Mouse (Mus musculus) thymus, adult 2 months (tissue): ENCODE measurements around the gene Xrcc1. TPM values are rescaled to one million over a fixed set of nuclear protein-coding genes. Genes with fewer than 3 reads are reported as not detected.
A peak's percentile ranks its signal among the peaks of the same experiment; 100 is the strongest.
"Not testable (repeated sequence)": the region's sequence is repeated elsewhere in the genome, so short reads cannot be mapped to it uniquely, and the experiment has no call there.

Source experiments
- DNase-seq: peaks from one replicate; pipeline ENCODE4 v3.0.0; 2021
- H3K27ac ChIP-seq: fragments of 200-500 bp; 2 replicates; pipeline ENCODE4 v1.5.1; 2012; ENCODE audit warnings: low read length, control low read depth; ENCODE audit not compliant: control insufficient read depth, insufficient read depth
- H3K27me3 ChIP-seq: fragments of 200-500 bp; 2 replicates; pipeline ENCODE4 v1.6.1; 2012; ENCODE audit warnings: mild to moderate bottlenecking, low read length, moderate library complexity, mixed read lengths; ENCODE audit not compliant: control insufficient read depth, insufficient read depth
- H3K36me3 ChIP-seq: fragments of 200-500 bp; 2 replicates; pipeline ENCODE4 v1.6.1; 2012; ENCODE audit warnings: mild to moderate bottlenecking, low read length, moderate library complexity; ENCODE audit not compliant: control insufficient read depth, insufficient read depth
- H3K4me1 ChIP-seq: fragments of 200-500 bp; replicated peaks from 2 replicates; pipeline ENCODE4 v1.6.1; 2012; ENCODE audit warnings: low read length; ENCODE audit not compliant: control insufficient read depth, insufficient read depth
- H3K4me3 ChIP-seq: fragments of 200-500 bp; 2 replicates; pipeline ENCODE4 v1.5.1; 2012; ENCODE audit warnings: mild to moderate bottlenecking, low read length, control low read depth, moderate library complexity; ENCODE audit not compliant: control insufficient read depth, insufficient read depth
- CTCF ChIP-seq: fragments of 200-500 bp; IDR thresholded peaks from 2 replicates; pipeline ENCODE4 v1.5.1; 2012; ENCODE audit warnings: mild to moderate bottlenecking, control low read depth, low read length, moderate library complexity, borderline replicate concordance; ENCODE audit not compliant: control insufficient read depth, poor library complexity, insufficient read depth; ENCODE audit errors: extremely low read depth
- POLR2A ChIP-seq: fragments of 200-500 bp; IDR thresholded peaks from 2 replicates; pipeline ENCODE4 v1.6.1; 2012; ENCODE audit warnings: mild to moderate bottlenecking, low read length, control low read depth, moderate library complexity; ENCODE audit not compliant: control insufficient read depth, poor library complexity, insufficient read depth; ENCODE audit errors: extremely low read depth
- WGBS: fragments of 180-500 bp; shearing (Covaris S2); methylation state at CpG from one replicate; pipeline ENCODE4 v1.1.7; 2018; 5-methylcytosine and 5-hydroxymethylcytosine counted together
- polyA plus RNA-seq: library from polyadenylated mRNA; depleted of rRNA; stranded (reverse); fragments of >200 nt; gene quantifications from 2 replicates; pipeline ENCODE4 v1.2.3, GENCODE M21; 2012

Gene Xrcc1
- polyA plus RNA-seq, 1 experiment: 115 TPM

- peak within 1 kb of the TSS; percentile 71 for H3K27ac ChIP-seq
- H3K4me1 ChIP-seq: peaks cover 40% of the 10 kb centered on the region
- H3K36me3 ChIP-seq: no peaks in the 10 kb centered on the region
- peak; percentile 75 for DNase-seq
- no peak for TF ChIP-seq POLR2A
- peak within 1 kb of the TSS; percentile 62 for H3K4me3 ChIP-seq
- 4% methylated on average over 26 of the region's 27 CpGs for WGBS
- H3K27me3 ChIP-seq: no peaks in the 10 kb centered on the region
Observed at GRCm38 (mm10) chr7:24610144-24610878, 64.2 kb downstream of the Xrcc1 start, which contains the start of gene Phldb3. Gene Phldb3, plus strand, starts transcription at chr7:24610763.

DNA sequence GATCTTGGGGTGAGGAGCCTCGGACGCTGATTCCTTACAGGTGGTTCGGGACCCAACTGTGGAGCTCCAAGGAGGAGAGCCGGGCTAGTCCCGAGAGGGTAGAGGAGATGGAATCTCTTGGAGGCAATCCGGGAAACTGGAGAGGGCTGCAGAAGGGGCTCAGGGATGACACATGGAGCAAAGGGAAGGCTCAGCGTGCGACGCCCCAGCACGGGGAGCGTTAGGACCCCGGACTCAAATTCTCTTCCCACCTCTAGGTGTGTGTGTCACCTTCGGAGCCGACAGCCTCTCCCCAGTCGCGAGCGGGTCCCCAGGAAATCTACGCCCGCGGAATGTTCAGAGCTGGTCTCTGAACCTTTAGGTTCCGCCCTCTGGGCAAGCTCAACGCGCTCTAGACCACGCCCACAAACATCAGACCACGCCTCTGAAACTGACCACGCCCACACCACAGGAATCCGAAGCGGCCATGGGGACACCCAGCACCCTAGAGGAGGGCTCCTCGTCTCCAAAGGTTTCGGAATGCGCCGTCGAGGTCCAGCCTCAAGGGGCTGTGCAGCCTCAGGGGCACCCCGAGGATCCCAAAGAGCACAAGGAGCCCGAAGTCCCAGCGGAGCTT, 64.9 kb downstream of the Xrcc1 start:
- peak; percentile 97 for DNase-seq
- H3K27me3 ChIP-seq: no peaks in the 10 kb centered on the region
- peak overlapping the region; percentile 62 for H3K4me3 ChIP-seq
- TF ChIP-seq CTCF: no peak
- peak; percentile 73; the same call in 1 of the 2 replicates for TF ChIP-seq POLR2A
- H3K36me3 ChIP-seq: no peaks in the 10 kb centered on the region
- H3K4me1 ChIP-seq: peaks cover 40% of the 10 kb centered on the region
- WGBS: 0% methylated on average over 36 of the region's 36 CpGs
- peak overlapping the region; percentile 71 for H3K27ac ChIP-seq

- H3K4me3 ChIP-seq: peak overlapping the region; percentile 62
- TF ChIP-seq POLR2A: no peak
- no peak for TF ChIP-seq CTCF
- no peak for DNase-seq
- peaks cover 46% of the 10 kb centered on the region for H3K4me1 ChIP-seq
- no peak overlapping the region for H3K27ac ChIP-seq
- 14% methylated on average over 7 of the region's 7 CpGs for WGBS
- H3K36me3 ChIP-seq: no peaks in the 10 kb centered on the region
- H3K27me3 ChIP-seq: no peaks in the 10 kb centered on the region
Observed at GRCm38 (mm10) chr7:24611709-24612108, 65.6 kb downstream of the Xrcc1 start.

GRCm38 (mm10) chr7:24612308-24612910, 66.3 kb downstream of the Xrcc1 start:
- Histone ChIP-seq H3K4me3 (0 out of 2 replicates have a peak overlapping the region, but pooled peaks have one; percentile 1), H3K4me1 (peaks cover 52% of the 10 kb centered on the region)

DNA sequence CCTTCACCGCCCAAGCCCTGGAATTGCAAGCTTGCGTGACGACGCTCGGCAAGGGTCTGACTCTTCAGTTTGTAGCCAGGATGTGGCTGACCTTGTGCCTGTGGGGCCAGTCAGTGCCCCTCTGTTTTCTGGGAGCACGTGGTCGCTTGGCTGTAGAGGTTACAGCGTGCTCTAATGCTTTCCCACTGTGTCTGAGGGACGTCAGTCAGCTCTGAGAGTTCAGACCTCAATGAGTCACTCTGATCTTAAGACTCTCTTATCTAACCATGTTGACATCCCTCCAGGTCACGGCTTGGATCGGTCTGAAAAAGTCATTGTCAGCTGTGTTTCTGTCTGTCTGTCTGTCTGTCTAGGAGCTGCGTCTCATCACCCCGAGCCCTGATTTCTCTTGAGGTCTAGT, 68.7 kb downstream of the Xrcc1 start:
- Histone ChIP-seq H3K4me1 (peaks cover 48% of the 10 kb centered on the region), H3K27me3 (no peaks in the 10 kb centered on the region), H3K4me3 (no peak overlapping the region), H3K27ac (no peak overlapping the region), H3K36me3 (peaks cover 1% of the 10 kb centered on the region; the same call in 1 of the 2 replicates)
- WGBS: 88% methylated on average over 13 of the region's 13 CpGs
- TF ChIP-seq POLR2A (no peak), CTCF (no peak)
- DNase-seq: no peak

More at GRCm38 (mm10) chr7:24612308-24612910, 66.3 kb downstream of the Xrcc1 start:
- no peak for TF ChIP-seq POLR2A
- no peak for TF ChIP-seq CTCF
- WGBS: 39% methylated on average over 27 of the region's 27 CpGs
- no peak for DNase-seq
- Histone ChIP-seq H3K36me3 (no peaks in the 10 kb centered on the region), H3K27ac (no peak overlapping the region), H3K27me3 (no peaks in the 10 kb centered on the region)

GRCm38 (mm10) chr7:24617763-24618162, 71.7 kb downstream of the Xrcc1 start:
- no peak for DNase-seq
- WGBS: 22% methylated on average over 8 of the region's 8 CpGs

DNA sequence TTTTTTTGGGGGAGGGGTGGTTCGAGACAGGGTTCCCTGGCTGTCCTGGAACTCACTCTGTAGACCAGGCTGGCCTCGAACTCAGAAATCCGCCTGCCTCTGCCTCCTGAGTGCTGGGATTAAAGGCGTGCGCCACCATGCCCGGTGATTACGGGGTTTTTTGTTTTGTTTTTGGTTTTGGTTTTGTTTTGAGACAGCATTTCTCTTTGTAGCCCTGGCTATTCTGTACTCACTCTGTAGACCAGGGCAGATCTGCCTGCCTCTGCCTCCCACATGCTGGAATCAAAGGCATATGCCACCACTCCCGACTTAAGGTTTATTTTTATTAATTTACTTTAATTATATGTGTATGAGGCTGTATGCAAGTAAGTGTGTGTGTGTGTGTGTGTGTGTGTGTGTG, 72.3 kb downstream of the Xrcc1 start:
- H3K36me3 ChIP-seq: peaks cover 17% of the 10 kb centered on the region
- not testable (repeated sequence) for H3K4me3 ChIP-seq, DNase-seq, H3K27ac ChIP-seq, H3K27me3 ChIP-seq
- H3K4me1 ChIP-seq: peaks cover 26% of the 10 kb centered on the region
- WGBS: 88% methylated on average over 8 of the region's 8 CpGs

More at GRCm38 (mm10) chr7:24617763-24618162, 71.7 kb downstream of the Xrcc1 start:
- Histone ChIP-seq H3K4me3 (no peak overlapping the region), H3K36me3 (peaks cover 12% of the 10 kb centered on the region), H3K27ac (no peak overlapping the region; the same call in 1 of the 2 replicates), H3K27me3 (no peaks in the 10 kb centered on the region), H3K4me1 (peaks cover 28% of the 10 kb centered on the region)
- no peak for TF ChIP-seq CTCF
- no peak for TF ChIP-seq POLR2A
